11 mouse cellular contexts compared by ENCODE assay signal in genomic region chr1:181417937-181418523, GRCm38 (mm10).
A peak's percentile ranks its signal among the peaks of the same experiment; 100 is the strongest.
DNase-seq lines count a peak whose midpoint lies in the region; ATAC-seq and TF ChIP-seq lines count a peak whose summit lies in the region.
"Had no signal": no experiment of that assay in that cellular context is flagged by ENCODE, and none has a peak within 500 bp of the region (broad histone marks: within the 10 kb centered on the region; RNA-seq: fewer than 3 reads in every experiment).

No protein-coding gene starts in this region.

- no peaks in the 10 kb centered on the region for H3K27me3 ChIP-seq in embryonic facial prominence, embryonic 14.5 days (replicated peaks; ENCODE audit: control insufficient read depth, insufficient read depth, low read length)
- no peaks in the 10 kb centered on the region for H3K27me3 ChIP-seq in embryonic facial prominence, embryonic 10.5 days (replicated peaks; ENCODE audit: low read depth, poor library complexity, severe bottlenecking)
- no peaks in the 10 kb centered on the region for H3K27me3 ChIP-seq in neural tube, embryonic 15.5 days (replicated peaks)
- H3K27me3 ChIP-seq: CH12.LX; liver, embryonic 15.5 days had no signal

- DNase-seq in embryonic facial prominence, embryonic 14.5 days (ENCODE audit: low spot score) = peak; percentile 67
- no peak for DNase-seq in embryonic facial prominence, embryonic 10.5 days (ENCODE audit: low spot score)
- DNase-seq in adrenal gland, postnatal 25 days = peak; percentile 23
- peak; percentile 66 for DNase-seq in heart, postnatal 4 days
- DNase-seq in lung, postnatal 4 days = peak; percentile 43 to 78
- no peak for DNase-seq in left cerebral cortex, adult 2 months (ENCODE audit: extremely low spot score in 1 of 2, low spot score in 2 of 2)

- H3K4me1 ChIP-seq in embryonic facial prominence, embryonic 14.5 days (ENCODE audit: control insufficient read depth, insufficient read depth, low read length) = peaks cover 18% of the 10 kb centered on the region
- peaks cover 19% of the 10 kb centered on the region for H3K4me1 ChIP-seq in embryonic facial prominence, embryonic 10.5 days
- H3K4me1 ChIP-seq in neural tube, embryonic 15.5 days = peaks cover 21% of the 10 kb centered on the region
- H3K4me1 ChIP-seq: liver, embryonic 15.5 days had no signal

- H3K27ac ChIP-seq in embryonic facial prominence, embryonic 14.5 days (replicated peaks; ENCODE audit: low read depth, low read length) = no peak overlapping the region; the same call in 1 of the 2 replicates
- H3K27ac ChIP-seq in embryonic facial prominence, embryonic 10.5 days (replicated peaks) = no peak overlapping the region
- H3K27ac ChIP-seq in left cerebral cortex, adult 2 months = no peak overlapping the region
- H3K27ac ChIP-seq in neural tube, embryonic 15.5 days (replicated peaks) = no peak overlapping the region
- H3K27ac ChIP-seq: forebrain, embryonic 10.5 days; liver, embryonic 15.5 days had no signal

- no peak for ATAC-seq in embryonic facial prominence, embryonic 14.5 days (ENCODE audit: low read depth)
- ATAC-seq in megakaryocyte-erythroid progenitor cell, adult 5-6 weeks (replicated peaks; ENCODE audit: low FRiP score, low TSS enrichment, poor library complexity, severe bottlenecking) = no peak
- no peak for ATAC-seq in neural tube, embryonic 15.5 days (ENCODE audit: low FRiP score)

- no peak overlapping the region for H3K9ac ChIP-seq in embryonic facial prominence, embryonic 14.5 days (ENCODE audit: low read depth, low read length)
- no peak overlapping the region for H3K9ac ChIP-seq in neural tube, embryonic 15.5 days (replicated peaks)
- H3K9ac ChIP-seq: liver, embryonic 15.5 days had no signal

- no peak overlapping the region for H3K4me3 ChIP-seq in embryonic facial prominence, embryonic 14.5 days (ENCODE audit: low read depth, low read length)
- H3K4me3 ChIP-seq in embryonic facial prominence, embryonic 10.5 days = no peak overlapping the region
- no peak overlapping the region for H3K4me3 ChIP-seq in left cerebral cortex, adult 2 months
- no peak overlapping the region for H3K4me3 ChIP-seq in neural tube, embryonic 15.5 days (replicated peaks)
- H3K4me3 ChIP-seq: forebrain, embryonic 10.5 days; liver, embryonic 15.5 days had no signal

- H3K4me2 ChIP-seq in embryonic facial prominence, embryonic 14.5 days (ENCODE audit: low read depth, low read length) = no peak overlapping the region
- H3K4me2 ChIP-seq in neural tube, embryonic 15.5 days = no peak overlapping the region
- H3K4me2 ChIP-seq: liver, embryonic 15.5 days had no signal

- intact Hi-C loops in left cerebral cortex, adult 2 months (cut with DNase I) = no loop called here

- no peaks in the 10 kb centered on the region for H3K9me3 ChIP-seq in embryonic facial prominence, embryonic 14.5 days (ENCODE audit: control insufficient read depth, low read length)
- no peaks in the 10 kb centered on the region for H3K9me3 ChIP-seq in embryonic facial prominence, embryonic 10.5 days
- H3K9me3 ChIP-seq in neural tube, embryonic 15.5 days (replicated peaks) = no peaks in the 10 kb centered on the region
- H3K9me3 ChIP-seq: forebrain, embryonic 10.5 days; liver, embryonic 15.5 days had no signal

- no peaks in the 10 kb centered on the region for H3K36me3 ChIP-seq in embryonic facial prominence, embryonic 14.5 days (ENCODE audit: control insufficient read depth, insufficient read depth, low read length)
- no peaks in the 10 kb centered on the region for H3K36me3 ChIP-seq in embryonic facial prominence, embryonic 10.5 days (replicated peaks)
- no peaks in the 10 kb centered on the region for H3K36me3 ChIP-seq in neural tube, embryonic 15.5 days
- H3K36me3 ChIP-seq: forebrain, embryonic 10.5 days; liver, embryonic 15.5 days had no signal

- whole genome bisulfite sequencing in embryonic facial prominence, embryonic 14.5 days = 62% methylated on average over 6 of the region's 6 CpGs
- WGBS in embryonic facial prominence, embryonic 10.5 days = 78% methylated on average over 6 of the region's 6 CpGs
- WGBS in neural tube, embryonic 15.5 days = 85% methylated on average over 6 of the region's 6 CpGs

- TF ChIP-seq CTCF in left cerebral cortex, adult 2 months (IDR thresholded peaks at IDR 0.05) = no peak

Comparison
In these comparisons a context has a peak if more than half of its experiments do, and no peak if none do; other contexts are left out.
1. DNase-seq: peak in embryonic facial prominence, embryonic 14.5 days (single experiment), adrenal gland, postnatal 25 days (single experiment), heart, postnatal 4 days (single experiment) and lung, postnatal 4 days (2 of 2); none in embryonic facial prominence, embryonic 10.5 days (single experiment) and left cerebral cortex, adult 2 months (0 of 2).